Comparison of ENCODE assay signal across 8 mouse cellular contexts in the genomic region with DNA sequence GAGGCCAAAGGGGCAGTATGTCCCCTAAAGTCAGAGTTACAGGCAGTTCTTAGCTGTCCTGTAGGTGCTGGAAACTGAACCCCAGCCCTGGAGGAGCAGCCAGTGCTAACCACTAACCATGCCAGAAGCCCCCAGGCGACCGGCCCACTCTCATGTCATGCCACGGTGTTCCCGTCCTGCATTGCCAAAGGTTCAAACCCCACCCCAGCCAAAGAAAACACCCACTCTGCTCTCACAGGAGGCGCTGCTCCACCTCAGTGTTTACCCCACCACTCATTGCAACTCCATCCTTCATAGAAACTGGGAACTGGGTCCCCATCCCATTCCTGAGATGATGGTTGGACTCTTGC. TPM values are rescaled to one million over a fixed set of nuclear protein-coding genes. Genes with fewer than 3 reads are reported as not detected.
DNase-seq lines count a peak whose midpoint lies in the region; ATAC-seq and TF ChIP-seq lines count a peak whose summit lies in the region.

No protein-coding gene starts in this region.

- WGBS in heart, embryonic 13.5 days, result 84% methylated on average over 5 of the region's 5 CpGs
- WGBS in lung, embryonic 16.5 days, result 81% methylated on average over 5 of the region's 5 CpGs
- WGBS in lung, adult 2 months, result 79% methylated on average over 5 of the region's 5 CpGs
- WGBS in heart, postnatal 0 days, result 73% methylated on average over 5 of the region's 5 CpGs
- 87% methylated on average over 5 of the region's 5 CpGs for WGBS in midbrain, embryonic 16.5 days

- H3K4me2 ChIP-seq in heart, embryonic 13.5 days, result peak overlapping the region; percentile 41
- H3K4me2 ChIP-seq in lung, embryonic 16.5 days (ENCODE audit: low read depth, low read length), result no peak overlapping the region
- peak overlapping the region; percentile 28; the same call in 1 of the 2 replicates for H3K4me2 ChIP-seq in heart, postnatal 0 days (ENCODE audit: low read depth, low read length)
- no peak overlapping the region for H3K4me2 ChIP-seq in midbrain, embryonic 16.5 days (ENCODE audit: low read length)

- TF ChIP-seq POLR2A in lung, adult 2 months (IDR thresholded peaks at IDR 0.05; ENCODE audit: borderline replicate concordance, extremely low read depth, low read depth, low read length), result no peak

- H3K4me3 ChIP-seq in heart, embryonic 13.5 days, result no peak overlapping the region
- no peak overlapping the region for H3K4me3 ChIP-seq in lung, embryonic 16.5 days (ENCODE audit: low read length)
- no peak overlapping the region for H3K4me3 ChIP-seq in lung, adult 2 months (replicated peaks; ENCODE audit: extremely low read depth, low read depth, low read length)
- H3K4me3 ChIP-seq in heart, postnatal 0 days (ENCODE audit: low read depth, low read length), result no peak overlapping the region
- H3K4me3 ChIP-seq in midbrain, embryonic 16.5 days (ENCODE audit: low read depth, low read length), result no peak overlapping the region

- ATAC-seq in heart, embryonic 13.5 days (ENCODE audit: extremely low read depth, insufficient number of reproducible peaks, low FRiP score, low TSS enrichment), result no peak
- ATAC-seq in lung, embryonic 16.5 days (ENCODE audit: low read depth), result peak; percentile 9; the same call in 1 of the 2 replicates
- no peak for ATAC-seq in heart, postnatal 0 days (ENCODE audit: insufficient read depth, low read depth)
- peak; percentile 34; the same call in 1 of the 2 replicates for ATAC-seq in midbrain, embryonic 16.5 days

- TF ChIP-seq CTCF in lung, adult 2 months (IDR thresholded peaks at IDR 0.05; ENCODE audit: insufficient read depth, low read length), result no peak
- TF ChIP-seq CTCF in heart, postnatal 0 days (IDR thresholded peaks at IDR 0.05; ENCODE audit: low read depth), result no peak

- peak overlapping the region; percentile 53 for H3K9ac ChIP-seq in heart, embryonic 13.5 days
- no peak overlapping the region for H3K9ac ChIP-seq in lung, embryonic 16.5 days (ENCODE audit: low read length)
- no peak overlapping the region for H3K9ac ChIP-seq in heart, postnatal 0 days (replicated peaks; ENCODE audit: low read depth, low read length)
- no peak overlapping the region for H3K9ac ChIP-seq in midbrain, embryonic 16.5 days (ENCODE audit: low read depth, low read length)

- H3K9me3 ChIP-seq in heart, embryonic 13.5 days, result no peaks in the 10 kb centered on the region
- H3K9me3 ChIP-seq in lung, embryonic 16.5 days (ENCODE audit: control insufficient read depth, low read length), result no peaks in the 10 kb centered on the region
- H3K9me3 ChIP-seq in heart, postnatal 0 days (replicated peaks; ENCODE audit: control insufficient read depth, low read length), result no peaks in the 10 kb centered on the region
- H3K9me3 ChIP-seq in midbrain, embryonic 16.5 days (replicated peaks; ENCODE audit: control insufficient read depth, low read length, poor library complexity, severe bottlenecking), result no peaks in the 10 kb centered on the region

- no peak for TF ChIP-seq EP300 in heart, postnatal 0 days (IDR thresholded peaks at IDR 0.05; ENCODE audit: low read depth)

- H3K27me3 ChIP-seq in heart, embryonic 13.5 days (replicated peaks), result no peaks in the 10 kb centered on the region
- H3K27me3 ChIP-seq in lung, embryonic 16.5 days (ENCODE audit: control insufficient read depth, insufficient read depth, low read depth, low read length), result no peaks in the 10 kb centered on the region
- H3K27me3 ChIP-seq in heart, postnatal 0 days (ENCODE audit: control insufficient read depth, insufficient read depth, low read length), result no peaks in the 10 kb centered on the region
- no peaks in the 10 kb centered on the region for H3K27me3 ChIP-seq in midbrain, embryonic 16.5 days (ENCODE audit: control insufficient read depth, insufficient read depth, low read depth, low read length)

- peaks cover 25% of the 10 kb centered on the region for H3K4me1 ChIP-seq in heart, embryonic 13.5 days
- H3K4me1 ChIP-seq in lung, embryonic 16.5 days (replicated peaks; ENCODE audit: control insufficient read depth, insufficient read depth, low read length), result peaks cover 10% of the 10 kb centered on the region
- peaks cover 4% of the 10 kb centered on the region; the same call in 1 of the 2 replicates for H3K4me1 ChIP-seq in lung, adult 2 months (ENCODE audit: control insufficient read depth, insufficient read depth, low read length)
- H3K4me1 ChIP-seq in heart, postnatal 0 days (ENCODE audit: control insufficient read depth, insufficient read depth), result peaks cover 11% of the 10 kb centered on the region; the same call in 1 of the 2 replicates
- no peaks in the 10 kb centered on the region for H3K4me1 ChIP-seq in midbrain, embryonic 16.5 days (ENCODE audit: control insufficient read depth, insufficient read depth, low read length)

- peaks cover 31% of the 10 kb centered on the region for H3K36me3 ChIP-seq in heart, embryonic 13.5 days
- H3K36me3 ChIP-seq in lung, embryonic 16.5 days (ENCODE audit: control insufficient read depth, insufficient read depth, low read length), result 0 out of 2 replicates have a peak, but pooled peaks cover 2% of the 10 kb centered on the region
- 0 out of 2 replicates have a peak, but pooled peaks cover 4% of the 10 kb centered on the region for H3K36me3 ChIP-seq in heart, postnatal 0 days (replicated peaks; ENCODE audit: control insufficient read depth, insufficient read depth, low read length)
- peaks cover 4% of the 10 kb centered on the region; the same call in 1 of the 2 replicates for H3K36me3 ChIP-seq in midbrain, embryonic 16.5 days (ENCODE audit: control insufficient read depth, insufficient read depth, low read length)

- H3K27ac ChIP-seq in heart, embryonic 13.5 days (replicated peaks), result peak overlapping the region; percentile 79
- H3K27ac ChIP-seq in lung, embryonic 16.5 days (ENCODE audit: low read length), result no peak overlapping the region
- peak overlapping the region; percentile 84; the same call in 1 of the 2 replicates for H3K27ac ChIP-seq in heart, postnatal 0 days (ENCODE audit: low read depth)
- H3K27ac ChIP-seq in midbrain, embryonic 16.5 days (ENCODE audit: low read length), result no peak overlapping the region

- no peak for DNase-seq in heart, adult 8-10 months (ENCODE audit: low spot score)
- DNase-seq in lung, adult 2 months, result no peak
- no peak for DNase-seq in heart, postnatal 0 days (ENCODE audit: low spot score)
- DNase-seq in cerebellum, adult 11 months, result no peak
- DNase-seq in cerebellum, adult 8-10 months, result no peak

RNA-seq across cellular contexts. Expression of a gene that starts 36.3 kb away (rescaled TPM):
- polyA plus RNA-seq in heart, embryonic 13.5 days (2015; fragmentation: Nextera tagmentation; extraction: Ambion mirVana), result 9.1 and 11.0 TPM in 2 replicates
- total RNA-seq in heart, adult 8-10 months (2022), result 10 to 100 TPM in 2 of 4 experiments, 1 to 10 TPM in 2; 8.0 to 11.3 (median 9.8) TPM
- 14.9 and 15.4 TPM in 2 replicates for polyA plus RNA-seq in lung, embryonic 16.5 days (2015; fragmentation: Nextera tagmentation; extraction: Ambion mirVana)
- polyA plus RNA-seq in lung, adult 2 months (2012; rRNA removed), result 8.9 and 11.4 TPM in 2 replicates
- total RNA-seq in heart, postnatal 0 days (2014; rRNA removed; ENCODE audit: low replicate concordance), result 1.3 and 44.1 TPM in 2 replicates
- 10.9 and 11.8 TPM in 2 replicates for polyA plus RNA-seq in heart, postnatal 0 days (2015; fragmentation: Nextera tagmentation; extraction: Ambion mirVana)
- 19.7 and 21.0 TPM in 2 replicates for polyA plus RNA-seq in midbrain, embryonic 16.5 days (2015; fragmentation: Nextera tagmentation; extraction: Ambion mirVana)

Comparison
In these comparisons a context has a peak if more than half of its experiments do, and no peak if none do; other contexts are left out.
1. ATAC-seq: peak in lung, embryonic 16.5 days (single experiment) and midbrain, embryonic 16.5 days (single experiment); none in heart, embryonic 13.5 days (single experiment) and heart, postnatal 0 days (single experiment).
2. H3K27ac ChIP-seq: peak in heart, embryonic 13.5 days (single experiment) and heart, postnatal 0 days (single experiment); none in lung, embryonic 16.5 days (single experiment) and midbrain, embryonic 16.5 days (single experiment).
3. H3K4me2 ChIP-seq: peak in heart, embryonic 13.5 days (single experiment) and heart, postnatal 0 days (single experiment); none in lung, embryonic 16.5 days (single experiment) and midbrain, embryonic 16.5 days (single experiment).